Mouse (Mus musculus): ENCODE results near the gene Zbtb9. TPM values are rescaled to one million over a fixed set of nuclear protein-coding genes. Genes with fewer than 3 reads are reported as not detected.
A peak's percentile ranks its signal among the peaks of the same experiment; 100 is the strongest.
"Not testable (repeated sequence)": the region's sequence is repeated elsewhere in the genome, so short reads cannot be mapped to it uniquely, and the experiment has no call there.

The Zbtb9 gene
- 13.7 and 13.9 TPM in 2 replicates for polyA plus RNA-seq (2014; fragmentation: Nextera tagmentation; extraction: Ambion mirVana)

GRCm38 (mm10) chr17:26972703-26973574, at the start of gene Zbtb9:
Gene Zbtb9, plus strand, starts transcription at chr17:26973167.
- peak within 1 kb of the TSS; percentile 39; the same call in 1 of the 2 replicates for H3K27ac ChIP-seq (ENCODE audit: low read depth, low read length)
- no peaks in the 10 kb centered on the region for H3K27me3 ChIP-seq (ENCODE audit: control insufficient read depth, insufficient read depth, low read length)
- peak; percentile 99 for ATAC-seq (replicated peaks; ENCODE audit: low FRiP score)
- H3K4me3 ChIP-seq (ENCODE audit: low read depth, low read length), result peak within 1 kb of the TSS; percentile 82
- peak within 1 kb of the TSS; percentile 81 for H3K9ac ChIP-seq (ENCODE audit: low read length)
- H3K36me3 ChIP-seq (ENCODE audit: control insufficient read depth, insufficient read depth, low read length), result peaks cover 9% of the 10 kb centered on the region; the same call in 1 of the 2 replicates
- no peaks in the 10 kb centered on the region for H3K9me3 ChIP-seq (ENCODE audit: control insufficient read depth, low read length)
- peak within 1 kb of the TSS; percentile 93 for H3K4me2 ChIP-seq (ENCODE audit: low read depth, low read length, severe bottlenecking)
- under 1% methylated on average over 75 of the region's 75 CpGs for WGBS
- peak; percentile 98 for DNase-seq (ENCODE audit: low spot score)
- H3K4me1 ChIP-seq (replicated peaks; ENCODE audit: control insufficient read depth, insufficient read depth, low read length), result peaks cover 5% of the 10 kb centered on the region; the same call in 1 of the 2 replicates

DNA sequence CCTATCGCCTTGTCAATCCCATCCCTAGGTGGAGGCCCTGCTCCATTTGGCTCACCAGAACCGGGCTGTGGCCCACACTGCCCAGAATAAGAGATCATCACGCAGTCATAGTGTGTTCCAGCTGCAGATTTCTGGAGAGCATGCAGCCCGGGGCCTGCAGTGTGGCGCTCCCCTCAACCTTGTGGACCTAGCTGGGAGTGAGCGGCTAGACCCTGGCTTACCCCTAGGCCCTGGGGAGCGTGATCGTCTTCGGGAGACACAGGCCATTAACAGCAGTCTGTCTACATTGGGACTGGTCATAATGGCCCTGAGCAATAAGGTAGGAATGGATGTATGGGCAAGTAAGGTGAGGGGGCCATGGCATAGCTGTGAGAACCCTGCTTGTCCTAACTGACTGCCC, 47.6 kb upstream of the Zbtb9 start:
- not testable (repeated sequence) for ATAC-seq (replicated peaks; ENCODE audit: low FRiP score); H3K27me3 ChIP-seq (ENCODE audit: control insufficient read depth, insufficient read depth, low read length); H3K9me3 ChIP-seq (ENCODE audit: control insufficient read depth, low read length); H3K27ac ChIP-seq (ENCODE audit: low read depth, low read length); H3K4me3 ChIP-seq (ENCODE audit: low read depth, low read length); H3K9ac ChIP-seq (ENCODE audit: low read length); H3K4me2 ChIP-seq (ENCODE audit: low read depth, low read length, severe bottlenecking); H3K4me1 ChIP-seq (replicated peaks; ENCODE audit: control insufficient read depth, insufficient read depth, low read length); H3K36me3 ChIP-seq (ENCODE audit: control insufficient read depth, insufficient read depth, low read length)
- 95% methylated on average over 9 of the region's 9 CpGs for WGBS
- peak; percentile 36 for DNase-seq (ENCODE audit: low spot score)

GRCm38 (mm10) chr17:26931795-26932194, 41.2 kb upstream of the Zbtb9 start:
- not testable (repeated sequence) for H3K4me1 ChIP-seq (replicated peaks; ENCODE audit: control insufficient read depth, insufficient read depth, low read length); H3K27me3 ChIP-seq (ENCODE audit: control insufficient read depth, insufficient read depth, low read length); H3K27ac ChIP-seq (ENCODE audit: low read depth, low read length); DNase-seq (ENCODE audit: low spot score); H3K9me3 ChIP-seq (ENCODE audit: control insufficient read depth, low read length); H3K4me3 ChIP-seq (ENCODE audit: low read depth, low read length); H3K9ac ChIP-seq (ENCODE audit: low read length); ATAC-seq (replicated peaks; ENCODE audit: low FRiP score); H3K36me3 ChIP-seq (ENCODE audit: control insufficient read depth, insufficient read depth, low read length); H3K4me2 ChIP-seq (ENCODE audit: low read depth, low read length, severe bottlenecking)
- 72% methylated on average over 7 of the region's 7 CpGs for WGBS

GRCm38 (mm10) chr17:26932839-26933398, 40.0 kb upstream of the Zbtb9 start, which contains the start of gene Phf1:
Gene Phf1, plus strand, starts transcription at chr17:26933052.
- Histone ChIP-seq H3K4me3 (ENCODE audit: low read depth, low read length) (peak within 1 kb of the TSS; percentile 51), H3K27ac (ENCODE audit: low read depth, low read length) (peak within 1 kb of the TSS; percentile 41), H3K9ac (ENCODE audit: low read length) (peak within 1 kb of the TSS; percentile 46), H3K9me3 (ENCODE audit: control insufficient read depth, low read length) (no peaks in the 10 kb centered on the region), H3K27me3 (ENCODE audit: control insufficient read depth, insufficient read depth, low read length) (no peaks in the 10 kb centered on the region), H3K4me2 (ENCODE audit: low read depth, low read length, severe bottlenecking) (peak within 1 kb of the TSS; percentile 62), H3K36me3 (ENCODE audit: control insufficient read depth, insufficient read depth, low read length) (no peaks in the 10 kb centered on the region; the same call in 1 of the 2 replicates), H3K4me1 (replicated peaks; ENCODE audit: control insufficient read depth, insufficient read depth, low read length) (peaks cover under 1% of the 10 kb centered on the region)
- DNase-seq (ENCODE audit: low spot score) (peak; percentile 96), ATAC-seq (replicated peaks; ENCODE audit: low FRiP score) (peak; percentile 86)
- under 1% methylated on average over 38 of the region's 43 CpGs for WGBS

DNA sequence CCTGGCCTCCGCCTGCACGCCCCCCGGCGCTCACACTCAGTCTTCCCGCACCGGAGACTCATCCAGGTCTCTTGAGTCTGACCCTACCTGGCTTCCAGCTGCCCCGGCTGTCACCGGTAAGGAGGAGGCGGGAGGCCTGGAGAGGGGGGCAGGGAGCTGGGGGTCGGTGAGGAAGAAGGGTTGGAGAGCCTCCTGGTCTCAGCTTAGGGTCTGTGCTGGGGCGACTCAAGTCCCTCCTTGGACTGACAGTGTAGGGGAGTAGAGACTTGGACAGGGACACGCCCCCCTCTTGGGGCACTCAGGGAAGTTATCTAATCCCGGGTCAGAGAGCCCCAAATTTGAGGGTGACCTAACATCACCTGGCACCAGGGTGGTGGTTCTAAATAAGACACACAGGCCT, 39.5 kb upstream of the Zbtb9 start:
- Histone ChIP-seq H3K27me3 (ENCODE audit: control insufficient read depth, insufficient read depth, low read length) (no peaks in the 10 kb centered on the region), H3K27ac (ENCODE audit: low read depth, low read length) (no peak overlapping the region; the same call in 1 of the 2 replicates), H3K9ac (ENCODE audit: low read length) (peak overlapping the region; percentile 46), H3K9me3 (ENCODE audit: control insufficient read depth, low read length) (no peaks in the 10 kb centered on the region), H3K4me3 (ENCODE audit: low read depth, low read length) (peak overlapping the region; percentile 51), H3K36me3 (ENCODE audit: control insufficient read depth, insufficient read depth, low read length) (no peaks in the 10 kb centered on the region; the same call in 1 of the 2 replicates), H3K4me1 (replicated peaks; ENCODE audit: control insufficient read depth, insufficient read depth, low read length) (peaks cover 5% of the 10 kb centered on the region), H3K4me2 (ENCODE audit: low read depth, low read length, severe bottlenecking) (peak overlapping the region; percentile 62)
- DNase-seq (ENCODE audit: low spot score) (no peak), ATAC-seq (replicated peaks; ENCODE audit: low FRiP score) (peak; percentile 55)
- 10% methylated on average over 13 of the region's 13 CpGs for WGBS

GRCm38 (mm10) chr17:26933885-26934827, 38.8 kb upstream of the Zbtb9 start:
- Histone ChIP-seq H3K9me3 (ENCODE audit: control insufficient read depth, low read length) (no peaks in the 10 kb centered on the region), H3K4me1 (replicated peaks; ENCODE audit: control insufficient read depth, insufficient read depth, low read length) (peaks cover 5% of the 10 kb centered on the region), H3K9ac (ENCODE audit: low read length) (no peak overlapping the region; the same call in 1 of the 2 replicates), H3K27me3 (ENCODE audit: control insufficient read depth, insufficient read depth, low read length) (no peaks in the 10 kb centered on the region), H3K27ac (ENCODE audit: low read depth, low read length) (no peak overlapping the region), H3K4me2 (ENCODE audit: low read depth, low read length, severe bottlenecking) (peak overlapping the region; percentile 62), H3K36me3 (ENCODE audit: control insufficient read depth, insufficient read depth, low read length) (no peaks in the 10 kb centered on the region; the same call in 1 of the 2 replicates), H3K4me3 (ENCODE audit: low read depth, low read length) (no peak overlapping the region)
- WGBS, result 85% methylated on average over 16 of the region's 16 CpGs
- DNase-seq (ENCODE audit: low spot score), result no peak
- no peak for ATAC-seq (replicated peaks; ENCODE audit: low FRiP score)

DNA sequence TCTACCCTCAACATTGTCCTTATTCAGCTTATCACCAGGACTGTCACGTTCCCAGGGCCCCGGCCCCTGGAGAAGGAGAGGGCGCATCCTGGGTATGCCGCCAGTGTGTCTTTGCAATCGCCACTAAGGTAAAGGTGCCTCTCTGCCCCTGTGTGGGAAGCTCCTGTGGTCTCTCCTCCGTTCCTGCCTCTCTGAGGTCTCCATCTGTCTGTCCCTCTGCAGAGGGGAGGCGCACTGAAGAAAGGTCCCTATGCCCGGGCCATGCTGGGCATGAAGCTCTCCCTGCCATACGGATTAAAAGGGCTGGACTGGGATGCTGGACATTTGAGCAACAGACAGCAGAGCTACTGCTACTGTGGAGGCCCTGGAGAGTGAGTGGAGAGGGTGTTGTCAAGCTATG, 37.9 kb upstream of the Zbtb9 start:
- 91% methylated on average over 9 of the region's 9 CpGs for WGBS
- DNase-seq (ENCODE audit: low spot score), result no peak
- no peaks in the 10 kb centered on the region; the same call in 1 of the 2 replicates for H3K36me3 ChIP-seq (ENCODE audit: control insufficient read depth, insufficient read depth, low read length)
- H3K4me3 ChIP-seq (ENCODE audit: low read depth, low read length), result no peak overlapping the region
- no peak overlapping the region for H3K27ac ChIP-seq (ENCODE audit: low read depth, low read length)
- H3K4me1 ChIP-seq (replicated peaks; ENCODE audit: control insufficient read depth, insufficient read depth, low read length), result peaks cover 7% of the 10 kb centered on the region
- no peak overlapping the region for H3K9ac ChIP-seq (ENCODE audit: low read length)
- no peaks in the 10 kb centered on the region for H3K27me3 ChIP-seq (ENCODE audit: control insufficient read depth, insufficient read depth, low read length)
- no peak overlapping the region for H3K4me2 ChIP-seq (ENCODE audit: low read depth, low read length, severe bottlenecking)
- H3K9me3 ChIP-seq (ENCODE audit: control insufficient read depth, low read length), result no peaks in the 10 kb centered on the region
- ATAC-seq (replicated peaks; ENCODE audit: low FRiP score), result no peak

GRCm38 (mm10) chr17:26936453-26936852, 36.5 kb upstream of the Zbtb9 start:
- no peak overlapping the region for H3K9ac ChIP-seq (ENCODE audit: low read length)
- H3K4me1 ChIP-seq (replicated peaks; ENCODE audit: control insufficient read depth, insufficient read depth, low read length), result peaks cover 12% of the 10 kb centered on the region
- no peak for ATAC-seq (replicated peaks; ENCODE audit: low FRiP score)
- WGBS, result 86% methylated on average over 12 of the region's 12 CpGs
- no peak for DNase-seq (ENCODE audit: low spot score)
- H3K4me2 ChIP-seq (ENCODE audit: low read depth, low read length, severe bottlenecking), result no peak overlapping the region
- no peaks in the 10 kb centered on the region for H3K9me3 ChIP-seq (ENCODE audit: control insufficient read depth, low read length)
- H3K27me3 ChIP-seq (ENCODE audit: control insufficient read depth, insufficient read depth, low read length), result no peaks in the 10 kb centered on the region
- H3K27ac ChIP-seq (ENCODE audit: low read depth, low read length), result no peak overlapping the region
- H3K4me3 ChIP-seq (ENCODE audit: low read depth, low read length), result no peak overlapping the region
- H3K36me3 ChIP-seq (ENCODE audit: control insufficient read depth, insufficient read depth, low read length), result no peaks in the 10 kb centered on the region; the same call in 1 of the 2 replicates

Data from forebrain, embryonic 11.5 days (tissue).